Mouse (Mus musculus) midbrain, embryonic 16.5 days (tissue): ENCODE measurements around the gene Sumo2. TPM values are rescaled to one million over a fixed set of nuclear protein-coding genes. Genes with fewer than 3 reads are reported as not detected.
A peak's percentile ranks its signal among the peaks of the same experiment; 100 is the strongest.
"Not testable (repeated sequence)": the region's sequence is repeated elsewhere in the genome, so short reads cannot be mapped to it uniquely, and the experiment has no call there.

ENCODE experiments used
- ATAC-seq: fragments of 200-750 bp; cut with Nextera tagmentation; 2 replicates; pipeline ENCODE4 v1.8.0; 2017; ENCODE audit warnings: moderate TSS enrichment
- H3K27ac ChIP-seq: fragments of 300-500 bp; sonication (generic); 2 replicates; pipeline ENCODE4 v1.5.1; 2014; ENCODE audit warnings: mild to moderate bottlenecking, low read length, mixed read lengths
- H3K27me3 ChIP-seq: fragments of 300-500 bp; sonication (generic); 2 replicates; pipeline ENCODE4 v1.6.1; 2014; ENCODE audit warnings: low read depth, low read length, mixed read lengths; ENCODE audit not compliant: control insufficient read depth, insufficient read depth
- H3K36me3 ChIP-seq: fragments of 300-500 bp; sonication (generic); 2 replicates; pipeline ENCODE4 v1.6.1; 2014; ENCODE audit warnings: mild to moderate bottlenecking, low read length, moderate library complexity, mixed read lengths; ENCODE audit not compliant: control insufficient read depth, insufficient read depth
- H3K4me1 ChIP-seq: fragments of 300-500 bp; sonication (generic); 2 replicates; pipeline ENCODE4 v1.6.1; 2014; ENCODE audit warnings: mild to moderate bottlenecking, low read length, mixed read lengths; ENCODE audit not compliant: control insufficient read depth, insufficient read depth
- H3K4me2 ChIP-seq: fragments of 300-500 bp; sonication (generic); 2 replicates; pipeline ENCODE4 v1.6.1; 2014; ENCODE audit warnings: mild to moderate bottlenecking, low read length, mixed read lengths
- H3K4me3 ChIP-seq: fragments of 300-500 bp; sonication (generic); 2 replicates; pipeline ENCODE4 v1.5.1; 2014; ENCODE audit warnings: low read depth, mild to moderate bottlenecking, low read length, moderate library complexity, mixed read lengths
- H3K9ac ChIP-seq: fragments of 300-500 bp; sonication (generic); 2 replicates; pipeline ENCODE4 v1.6.1; 2014; ENCODE audit warnings: low read depth, low read length, mixed read lengths
- H3K9me3 ChIP-seq: fragments of 300-500 bp; sonication (generic); replicated peaks from 2 replicates; pipeline ENCODE4 v1.6.1; 2014; ENCODE audit warnings: mild to moderate bottlenecking, low read length, mixed read lengths; ENCODE audit not compliant: control insufficient read depth, poor library complexity, severe bottlenecking
- WGBS: fragments of 180-500 bp; shearing (Covaris S2); extraction: QIAGEN DNeasy Blood & Tissue Kit; methylation state at CpG from one replicate; pipeline ENCODE4 v1.1.7; 2014; 5-methylcytosine and 5-hydroxymethylcytosine counted together
- polyA plus RNA-seq: library from polyadenylated mRNA; unstranded; fragments of >200 nt; fragmentation: Nextera tagmentation; extraction: Ambion mirVana; gene quantifications from 2 replicates; pipeline ENCODE4 v1.2.1, GENCODE M21; 2015

The Sumo2 gene
- polyA plus RNA-seq, 1 experiment from 2014 or later = 1,000 TPM

- no peaks in the 10 kb centered on the region for H3K9me3 ChIP-seq
- H3K4me1 ChIP-seq = no peaks in the 10 kb centered on the region
- H3K36me3 ChIP-seq = no peaks in the 10 kb centered on the region
- H3K27ac ChIP-seq = no peak overlapping the region
- WGBS = 83% methylated on average over 17 of the region's 17 CpGs
- H3K4me2 ChIP-seq = no peak overlapping the region
- H3K9ac ChIP-seq = no peak overlapping the region
- no peaks in the 10 kb centered on the region for H3K27me3 ChIP-seq
- no peak for ATAC-seq
- no peak overlapping the region for H3K4me3 ChIP-seq
Observed at GRCm38 (mm10) chr11:115555717-115556116, 19.6 kb upstream of the Sumo2 start.

GRCm38 (mm10) chr11:115552783-115553182, 16.7 kb upstream of the Sumo2 start:
- H3K4me3 ChIP-seq = no peak overlapping the region
- no peak overlapping the region for H3K27ac ChIP-seq
- H3K4me2 ChIP-seq = no peak overlapping the region
- no peak overlapping the region for H3K9ac ChIP-seq
- H3K9me3 ChIP-seq = no peaks in the 10 kb centered on the region
- H3K36me3 ChIP-seq = no peaks in the 10 kb centered on the region
- no peak for ATAC-seq
- no peaks in the 10 kb centered on the region for H3K27me3 ChIP-seq
- WGBS = 64% methylated on average over 4 of the region's 4 CpGs
- H3K4me1 ChIP-seq = no peaks in the 10 kb centered on the region

- H3K27me3 ChIP-seq = no peaks in the 10 kb centered on the region
- no peak overlapping the region for H3K4me2 ChIP-seq
- ATAC-seq = no peak
- no peak overlapping the region for H3K4me3 ChIP-seq
- no peak overlapping the region for H3K27ac ChIP-seq
- no peaks in the 10 kb centered on the region for H3K4me1 ChIP-seq
- no peaks in the 10 kb centered on the region for H3K9me3 ChIP-seq
- H3K36me3 ChIP-seq = no peaks in the 10 kb centered on the region
- 85% methylated on average over 4 of the region's 4 CpGs for WGBS
- H3K9ac ChIP-seq = no peak overlapping the region
Observed at GRCm38 (mm10) chr11:115543571-115543970, 7.5 kb upstream of the Sumo2 start.

- Histone ChIP-seq H3K4me3 (no peak overlapping the region), H3K27me3 (no peaks in the 10 kb centered on the region), H3K4me1 (peaks cover 15% of the 10 kb centered on the region), H3K27ac (no peak overlapping the region), H3K36me3 (0 out of 2 replicates have a peak, but pooled peaks cover under 1% of the 10 kb centered on the region), H3K9me3 (no peaks in the 10 kb centered on the region), H3K9ac (no peak overlapping the region), H3K4me2 (no peak overlapping the region)
- WGBS = 67% methylated on average over 2 of the region's 2 CpGs
- ATAC-seq = no peak
Observed at GRCm38 (mm10) chr11:115538045-115538444, 2.0 kb upstream of the Sumo2 start.

- Histone ChIP-seq H3K4me3 (peak overlapping the region; percentile 96), H3K27me3 (no peaks in the 10 kb centered on the region), H3K9ac (peak overlapping the region; percentile 60; the same call in 1 of the 2 replicates), H3K9me3 (no peaks in the 10 kb centered on the region), H3K36me3 (0 out of 2 replicates have a peak, but pooled peaks cover 4% of the 10 kb centered on the region), H3K4me2 (peak overlapping the region; percentile 62), H3K4me1 (peaks cover 15% of the 10 kb centered on the region), H3K27ac (peak overlapping the region; percentile 99)
- ATAC-seq = no peak; the same call in 1 of the 2 replicates
- WGBS = 82% methylated on average over 10 of the region's 10 CpGs
Observed at GRCm38 (mm10) chr11:115536856-115537568, 936 bp upstream of the Sumo2 start.

- Histone ChIP-seq H3K9me3 (no peaks in the 10 kb centered on the region), H3K4me1 (peaks cover 15% of the 10 kb centered on the region), H3K27ac (peak overlapping the region; percentile 99), H3K27me3 (no peaks in the 10 kb centered on the region), H3K9ac (peak overlapping the region; percentile 92), H3K4me3 (peak overlapping the region; percentile 96), H3K36me3 (0 out of 2 replicates have a peak, but pooled peaks cover 8% of the 10 kb centered on the region), H3K4me2 (peak overlapping the region; percentile 85)
- ATAC-seq = peak; percentile 75
- WGBS = 0% methylated on average over 43 of the region's 84 CpGs
Observed at GRCm38 (mm10) chr11:115535401-115536037, 557 bp downstream of the Sumo2 start.

- peaks cover 15% of the 10 kb centered on the region for H3K4me1 ChIP-seq
- H3K27me3 ChIP-seq = no peaks in the 10 kb centered on the region
- no peaks in the 10 kb centered on the region for H3K9me3 ChIP-seq
- peak overlapping the region; percentile 85 for H3K4me2 ChIP-seq
- 6% methylated on average over 11 of the region's 11 CpGs for WGBS
- peaks cover 9% of the 10 kb centered on the region; the same call in 1 of the 2 replicates for H3K36me3 ChIP-seq
- H3K9ac ChIP-seq = peak overlapping the region; percentile 92
- H3K4me3 ChIP-seq = peak overlapping the region; percentile 96
- ATAC-seq = no peak
- H3K27ac ChIP-seq = peak overlapping the region; percentile 99
Observed at GRCm38 (mm10) chr11:115534759-115535371, 1.2 kb downstream of the Sumo2 start.

- not testable (repeated sequence) for H3K9ac ChIP-seq, H3K27me3 ChIP-seq, ATAC-seq, H3K4me3 ChIP-seq, H3K4me2 ChIP-seq, H3K9me3 ChIP-seq, H3K27ac ChIP-seq, H3K4me1 ChIP-seq
- H3K36me3 ChIP-seq = peaks cover 36% of the 10 kb centered on the region
- 85% methylated on average over 3 of the region's 3 CpGs for WGBS
Observed at GRCm38 (mm10) chr11:115526446-115526845, 9.6 kb downstream of the Sumo2 start.

GRCm38 (mm10) chr11:115522703-115523102, 13.4 kb downstream of the Sumo2 start:
- no peaks in the 10 kb centered on the region for H3K27me3 ChIP-seq
- no peak overlapping the region for H3K27ac ChIP-seq
- WGBS = 70% methylated on average over 2 of the region's 2 CpGs
- H3K9ac ChIP-seq = no peak overlapping the region
- no peak overlapping the region for H3K4me2 ChIP-seq
- ATAC-seq = no peak
- peaks cover 29% of the 10 kb centered on the region for H3K36me3 ChIP-seq
- no peaks in the 10 kb centered on the region for H3K9me3 ChIP-seq
- no peak overlapping the region for H3K4me3 ChIP-seq
- H3K4me1 ChIP-seq = no peaks in the 10 kb centered on the region
